Mouse (Mus musculus) frontal cortex, adult 2 months (tissue): ENCODE results near the gene Ssbp3. TPM values are rescaled to one million over a fixed set of nuclear protein-coding genes. Genes with fewer than 3 reads are reported as not detected.

ENCODE experiments used
- DNase-seq, 2 experiments: peaks; one replicate each; pipeline ENCODE4 v3.0.0; 2022; ENCODE audit warnings: low spot score in 1 of 2; ENCODE audit errors: extremely low spot score in 1 of 2
- polyA plus RNA-seq: library from polyadenylated mRNA; depleted of rRNA; stranded (reverse); fragments of >200 nt; gene quantifications from 2 replicates; pipeline ENCODE4 v1.2.3, GENCODE M21; 2012; rRNA removed

The Ssbp3 gene
- 92.7 and 95.6 TPM in 2 replicates for polyA plus RNA-seq

- peak; percentile 63 to 82 for DNase-seq
Measured at GRCm38 (mm10) chr4:106910201-106911172, at the start of gene Ssbp3. Gene Ssbp3, plus strand, starts transcription at chr4:106910701.

DNA sequence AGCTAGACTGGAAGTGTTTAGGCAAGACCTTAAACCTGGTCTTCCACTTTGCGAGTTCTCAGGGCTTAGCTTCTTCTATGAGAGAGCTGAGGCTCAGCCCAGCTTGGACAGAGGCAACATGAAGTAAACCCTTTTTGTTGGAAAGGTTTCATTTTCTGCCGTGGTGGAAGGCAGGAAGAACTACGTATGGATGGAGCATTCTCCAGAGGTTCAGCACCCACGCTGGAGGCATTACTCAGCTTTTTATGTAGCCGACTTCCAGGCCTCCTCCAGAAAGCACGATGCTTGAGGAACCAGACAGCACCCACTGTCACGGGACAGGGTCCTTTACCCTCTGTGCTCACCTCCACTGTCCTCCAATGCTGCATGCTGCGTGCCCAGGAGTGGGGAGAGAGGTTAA is 48.6 kb upstream of the Ssbp3 start:
- DNase-seq, result no peak

GRCm38 (mm10) chr4:106862317-106862716 is 48.2 kb upstream of the Ssbp3 start:
- no peak for DNase-seq

- DNase-seq, result no peak
Measured at GRCm38 (mm10) chr4:106862767-106863370, 47.6 kb upstream of the Ssbp3 start.

GRCm38 (mm10) chr4:106865415-106866110 is 44.9 kb upstream of the Ssbp3 start:
- DNase-seq, result no peak

GRCm38 (mm10) chr4:106866381-106866780 is 44.1 kb upstream of the Ssbp3 start:
- DNase-seq, result no peak

DNA sequence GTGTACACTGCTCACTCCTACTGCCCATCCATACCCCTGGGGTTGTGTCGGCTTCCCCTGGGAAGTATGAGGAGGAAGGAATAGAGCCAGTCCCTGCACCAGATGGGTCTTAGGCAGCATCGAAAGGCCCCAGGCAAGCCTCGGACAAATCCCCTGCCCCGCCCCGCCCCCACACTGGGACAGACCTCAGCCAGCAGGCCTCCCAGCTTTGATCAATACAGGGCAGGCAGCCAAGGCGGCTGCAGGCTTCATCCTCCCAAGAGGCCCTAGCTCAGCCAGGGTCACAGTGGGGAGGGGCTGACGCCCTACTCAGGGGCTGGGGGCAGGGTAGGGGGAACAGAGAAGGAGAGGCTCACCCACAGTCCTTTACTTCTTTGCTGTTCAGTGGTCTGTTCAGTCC is 43.7 kb upstream of the Ssbp3 start:
- peak in 1 of 2 experiments; percentile 51 for DNase-seq

DNA sequence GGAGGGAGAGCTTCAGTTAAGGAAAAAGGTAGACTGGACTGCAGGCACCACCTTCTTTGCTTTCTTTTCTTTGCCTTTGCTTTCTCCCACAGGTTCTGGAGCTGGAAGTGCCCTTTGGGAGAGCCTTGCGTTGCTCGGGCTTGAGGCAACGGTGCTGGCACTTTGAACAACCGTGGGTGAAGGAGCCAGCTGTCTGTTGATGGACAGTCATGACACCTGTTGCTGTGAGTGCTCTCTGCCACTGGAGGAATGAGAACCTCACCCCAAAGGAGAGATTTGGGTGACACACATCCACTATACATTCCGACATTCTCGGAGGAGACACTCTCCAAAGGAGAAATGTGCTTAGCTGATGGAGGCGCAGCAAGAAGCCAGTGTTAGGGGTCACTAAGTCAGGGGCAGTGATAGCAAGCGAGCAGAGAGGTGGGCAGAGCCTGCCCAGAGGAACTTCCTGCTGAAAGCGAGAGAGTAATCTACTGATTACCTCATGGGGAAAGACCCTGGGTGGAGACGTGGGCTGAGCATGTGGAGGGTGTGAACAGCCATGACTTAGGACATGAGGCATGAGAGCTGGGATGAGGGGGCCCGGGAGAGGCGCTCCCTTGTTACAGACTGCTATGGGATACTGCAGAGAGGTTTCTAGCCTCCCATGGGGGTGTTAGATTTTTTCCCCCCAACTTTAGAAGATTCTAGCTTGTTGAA is 41.6 kb upstream of the Ssbp3 start:
- DNase-seq, result no peak

- no peak for DNase-seq
Measured at GRCm38 (mm10) chr4:106869539-106869951, 41.0 kb upstream of the Ssbp3 start.

- no peak for DNase-seq
Measured at GRCm38 (mm10) chr4:106870556-106870955, 39.9 kb upstream of the Ssbp3 start.

- DNase-seq, result no peak
Measured at GRCm38 (mm10) chr4:106874501-106874900, 36.0 kb upstream of the Ssbp3 start.

GRCm38 (mm10) chr4:106881101-106881500 is 29.4 kb upstream of the Ssbp3 start:
- DNase-seq, result no peak

- no peak for DNase-seq
Measured at GRCm38 (mm10) chr4:106883149-106883548, 27.4 kb upstream of the Ssbp3 start.

DNA sequence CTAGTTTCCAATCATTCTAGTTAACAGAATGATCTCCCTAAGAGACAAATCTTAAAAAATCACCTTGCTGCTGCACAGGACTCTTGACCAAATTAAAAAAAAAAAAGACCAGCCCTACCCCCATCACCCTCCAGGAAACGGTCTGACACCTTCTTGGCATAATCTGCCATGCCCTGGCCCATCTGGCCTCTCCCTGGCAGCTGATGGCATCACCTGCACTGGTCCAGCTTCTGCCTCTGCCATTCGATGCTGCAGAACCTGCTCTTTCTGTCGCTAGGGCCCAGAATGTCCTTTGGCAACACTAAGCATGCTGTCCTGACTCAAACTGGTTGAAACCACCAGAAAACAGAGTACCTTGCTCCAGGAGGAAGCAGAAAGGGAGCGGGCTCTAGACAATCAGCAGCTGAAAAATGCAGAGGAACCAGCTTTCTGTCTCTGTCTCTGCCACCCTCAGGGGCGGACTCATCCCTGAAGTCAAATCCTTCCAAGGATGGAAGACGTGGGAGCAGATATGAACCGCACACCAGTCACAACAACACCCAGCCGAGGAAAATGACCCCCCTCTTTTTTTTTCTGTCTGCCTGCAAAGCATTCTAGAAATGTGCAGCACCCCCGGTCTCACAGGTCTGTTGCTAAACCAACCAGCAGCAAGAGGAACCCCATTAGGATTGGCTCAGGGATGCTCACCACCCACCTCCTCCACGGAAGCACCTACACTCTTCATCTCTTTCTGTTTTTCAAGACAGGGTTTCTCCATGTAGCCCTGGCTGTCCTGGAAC is 24.0 kb upstream of the Ssbp3 start:
- DNase-seq, result peak in 1 of 2 experiments; percentile 62

GRCm38 (mm10) chr4:106896086-106896485 is 14.4 kb upstream of the Ssbp3 start:
- DNase-seq, result peak; percentile 67 to 80

DNA sequence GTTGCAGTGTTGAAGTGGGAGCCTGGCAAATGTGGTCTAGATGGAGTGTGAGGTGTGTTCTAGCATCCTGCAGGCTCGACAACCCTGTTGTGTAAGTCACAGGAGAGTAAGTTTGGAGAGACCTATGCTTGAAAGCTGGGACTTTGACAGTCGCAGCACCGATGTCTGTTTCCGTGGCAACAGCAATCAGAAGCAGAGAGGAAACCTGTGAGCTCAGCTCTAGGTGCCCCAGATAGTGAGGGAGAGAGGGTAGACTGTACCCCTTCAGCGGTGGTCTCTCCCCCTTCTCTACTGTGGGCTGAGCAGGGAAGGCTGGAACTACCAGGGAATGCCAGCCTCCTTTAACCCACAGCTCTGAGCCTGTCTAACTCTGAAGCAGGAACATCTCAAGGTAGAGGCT is 11.6 kb upstream of the Ssbp3 start:
- DNase-seq, result no peak

DNA sequence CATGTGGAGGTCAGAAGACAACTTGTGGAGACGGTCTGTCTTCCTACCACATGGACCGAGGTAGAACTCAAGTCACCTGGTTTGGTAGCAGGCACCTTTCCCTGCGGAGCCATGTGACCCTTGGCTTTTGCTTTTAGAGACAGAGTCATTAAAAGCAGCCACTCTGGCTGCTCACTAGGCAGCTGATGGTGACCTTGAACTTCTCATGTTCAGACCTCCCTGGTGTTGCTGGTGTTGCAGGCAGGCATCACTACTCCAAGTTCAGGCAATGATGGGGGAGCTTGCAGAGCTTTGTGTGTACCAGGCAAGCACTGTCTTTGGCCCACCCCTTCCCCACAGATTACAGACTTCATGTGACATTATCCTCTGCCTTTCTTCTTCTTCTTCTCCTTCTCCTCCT is 11.0 kb upstream of the Ssbp3 start:
- no peak for DNase-seq

GRCm38 (mm10) chr4:106900718-106901117 is 9.8 kb upstream of the Ssbp3 start:
- no peak for DNase-seq

- no peak for DNase-seq
Measured at GRCm38 (mm10) chr4:106901610-106902009, 8.9 kb upstream of the Ssbp3 start.

DNA sequence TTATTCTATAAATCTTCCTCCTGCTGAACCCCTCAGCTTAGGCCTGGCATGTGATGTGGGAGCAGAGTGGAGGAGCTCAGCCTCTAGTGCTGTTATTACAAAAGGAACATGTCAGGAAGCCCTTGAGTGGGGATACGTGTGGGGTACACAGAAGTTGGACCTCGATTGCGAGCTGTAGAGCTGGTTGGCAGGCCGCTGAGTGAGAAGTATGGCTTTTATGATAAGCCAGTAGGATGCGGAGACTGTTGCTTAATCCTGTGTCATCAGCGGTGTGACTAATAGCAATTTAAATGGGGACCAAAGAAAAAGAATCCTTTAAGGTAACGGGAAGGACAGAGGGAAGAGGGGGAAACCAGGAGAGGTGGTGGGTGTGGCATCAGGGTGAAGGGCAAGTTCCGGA is 8.3 kb upstream of the Ssbp3 start:
- DNase-seq, result no peak
